Mouse (Mus musculus) lung, postnatal 10 days (tissue): Measurements from ENCODE around the gene Atp8a1.
"Not testable (repeated sequence)": the region's sequence is repeated elsewhere in the genome, so short reads cannot be mapped to it uniquely, and the experiment has no call there.

Experiments used
- DNase-seq: peaks from one replicate; pipeline ENCODE4 v3.0.0; 2021

The Atp8a1 gene

DNA sequence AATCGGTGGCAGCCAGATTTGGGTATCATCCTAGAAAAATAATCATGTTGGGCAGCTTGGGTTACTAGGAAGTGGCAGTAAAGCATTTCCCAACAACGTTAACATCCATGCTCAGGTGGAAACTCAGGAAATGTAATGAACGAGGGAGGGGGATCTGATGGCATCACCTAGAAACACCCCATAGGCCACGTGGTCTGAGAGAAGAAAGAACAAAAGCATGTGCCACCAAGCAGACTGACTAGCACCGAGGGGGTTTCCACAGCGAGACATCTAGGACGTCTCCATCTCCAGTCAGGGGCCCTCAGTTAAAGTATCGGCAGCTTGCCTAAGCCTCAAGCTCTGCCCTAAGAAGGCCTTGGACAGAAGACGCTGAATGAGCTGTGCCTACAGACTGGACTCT is 21.0 kb downstream of the Atp8a1 start:
- no peak for DNase-seq

DNA sequence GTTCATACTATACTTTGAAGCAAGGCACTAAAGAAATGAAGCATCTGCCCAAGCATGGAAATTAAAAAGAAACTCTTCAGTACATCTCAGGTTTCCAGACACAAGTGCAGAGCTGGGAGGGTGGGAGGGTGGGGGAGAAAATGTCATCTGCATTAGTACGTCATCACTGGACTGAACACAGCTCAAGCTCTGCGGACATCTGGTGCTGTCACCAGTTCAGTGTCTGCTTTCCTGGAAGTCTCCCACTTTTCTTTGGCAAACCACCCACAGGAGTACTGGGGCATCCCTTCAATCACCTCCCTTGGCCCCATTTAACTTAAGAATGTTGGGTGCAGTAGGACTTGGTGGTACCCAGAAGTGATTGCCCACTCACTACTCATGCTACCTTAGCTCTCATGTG is 22.6 kb downstream of the Atp8a1 start:
- DNase-seq: no peak

DNA sequence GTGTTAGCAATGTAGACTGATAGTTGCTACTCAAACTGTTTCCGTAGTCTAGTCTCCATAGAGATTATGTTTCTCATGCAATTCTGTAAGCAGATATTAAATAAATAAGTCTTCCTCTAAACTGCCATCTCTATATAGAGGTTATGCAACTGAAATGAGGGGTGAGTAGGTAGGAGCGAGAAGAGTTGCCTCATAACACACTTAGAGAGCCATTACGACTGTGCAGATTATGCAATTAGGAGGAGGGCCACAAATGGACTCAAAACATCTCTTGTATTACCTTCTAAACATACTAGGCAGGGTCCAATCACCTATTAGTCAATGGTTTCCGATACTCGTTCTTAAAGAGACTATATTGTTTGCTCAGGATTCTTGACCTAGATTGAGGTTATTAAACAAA is 23.5 kb downstream of the Atp8a1 start:
- peak; percentile 35 for DNase-seq

DNA sequence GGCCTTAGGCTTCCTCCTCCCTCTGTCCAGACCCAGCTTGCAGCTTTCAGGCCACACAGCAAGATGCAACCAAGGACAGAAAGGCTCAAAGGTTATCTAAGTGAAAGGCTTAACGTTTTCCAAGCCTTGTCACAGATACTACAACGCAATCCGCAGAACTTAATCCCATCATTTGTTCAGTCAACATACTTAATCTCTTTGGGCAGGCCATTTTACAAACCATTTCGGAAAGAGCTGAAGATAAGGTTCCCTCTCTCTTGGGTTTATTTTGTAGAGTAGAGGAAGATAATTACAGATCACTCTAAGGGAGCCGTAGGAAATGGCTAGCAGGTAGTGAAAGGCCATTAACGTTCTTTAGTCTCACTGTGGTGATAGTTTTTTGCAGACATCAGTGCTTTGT is 24.6 kb downstream of the Atp8a1 start:
- no peak for DNase-seq

DNA sequence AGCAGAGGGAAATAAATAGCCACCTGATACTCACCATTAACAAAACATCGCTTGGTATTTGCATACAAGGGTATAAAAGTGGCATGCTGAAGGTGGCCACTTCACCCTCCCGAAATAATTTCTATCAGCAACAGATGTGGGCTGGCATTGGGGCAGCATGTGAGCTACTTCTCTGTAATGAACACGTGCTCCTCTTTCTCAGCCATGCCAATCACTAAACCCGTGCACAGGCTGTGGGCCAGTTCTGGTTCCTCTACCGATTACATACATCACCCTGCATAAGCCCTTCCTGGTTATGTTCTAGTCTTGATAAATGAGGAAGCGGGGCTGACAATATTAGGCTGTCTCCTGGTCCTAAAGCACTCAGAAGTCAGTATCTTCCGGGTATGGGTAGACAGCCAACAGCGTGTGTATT is 25.2 kb downstream of the Atp8a1 start:
- peak; percentile 12 for DNase-seq

DNA sequence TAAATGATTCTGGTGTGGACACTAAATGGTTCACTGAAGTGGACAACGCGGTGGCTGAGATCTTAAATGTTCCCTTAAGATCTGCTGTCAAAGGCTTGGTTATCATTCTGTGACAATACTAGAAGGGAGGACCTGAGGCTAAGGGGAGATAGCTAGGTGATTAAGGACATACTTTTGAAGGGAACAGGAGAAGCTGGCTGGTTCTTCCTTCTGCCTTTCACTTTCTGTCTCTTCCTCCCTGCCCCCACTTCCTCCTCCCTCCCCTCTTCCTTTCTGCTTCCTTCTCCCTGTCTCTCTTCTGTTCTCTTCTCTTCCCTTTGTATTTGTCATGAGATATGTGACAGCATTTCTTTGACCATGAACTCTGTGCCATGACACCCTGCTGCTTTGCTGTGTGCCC is 26.0 kb downstream of the Atp8a1 start:
- DNase-seq: no peak

DNA sequence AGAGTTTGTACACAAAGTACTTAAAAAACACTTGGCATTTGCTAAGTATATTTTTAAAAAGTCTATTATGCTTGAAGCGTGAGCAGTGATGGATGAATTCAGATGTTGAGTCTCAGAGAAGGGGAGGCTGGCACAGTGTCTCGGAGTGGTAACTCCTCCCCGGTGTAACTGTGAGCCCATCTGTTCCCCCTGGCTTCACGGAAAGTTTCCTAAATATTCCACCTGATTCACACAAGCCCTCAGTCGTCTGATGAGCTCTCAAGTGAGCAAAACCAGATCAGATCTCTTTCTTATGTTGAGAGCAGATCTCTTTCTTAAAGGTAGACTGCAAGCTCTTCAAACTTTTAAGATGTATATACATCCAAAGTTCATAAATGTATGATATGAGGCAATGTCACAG is 27.8 kb downstream of the Atp8a1 start:
- no peak for DNase-seq

DNA sequence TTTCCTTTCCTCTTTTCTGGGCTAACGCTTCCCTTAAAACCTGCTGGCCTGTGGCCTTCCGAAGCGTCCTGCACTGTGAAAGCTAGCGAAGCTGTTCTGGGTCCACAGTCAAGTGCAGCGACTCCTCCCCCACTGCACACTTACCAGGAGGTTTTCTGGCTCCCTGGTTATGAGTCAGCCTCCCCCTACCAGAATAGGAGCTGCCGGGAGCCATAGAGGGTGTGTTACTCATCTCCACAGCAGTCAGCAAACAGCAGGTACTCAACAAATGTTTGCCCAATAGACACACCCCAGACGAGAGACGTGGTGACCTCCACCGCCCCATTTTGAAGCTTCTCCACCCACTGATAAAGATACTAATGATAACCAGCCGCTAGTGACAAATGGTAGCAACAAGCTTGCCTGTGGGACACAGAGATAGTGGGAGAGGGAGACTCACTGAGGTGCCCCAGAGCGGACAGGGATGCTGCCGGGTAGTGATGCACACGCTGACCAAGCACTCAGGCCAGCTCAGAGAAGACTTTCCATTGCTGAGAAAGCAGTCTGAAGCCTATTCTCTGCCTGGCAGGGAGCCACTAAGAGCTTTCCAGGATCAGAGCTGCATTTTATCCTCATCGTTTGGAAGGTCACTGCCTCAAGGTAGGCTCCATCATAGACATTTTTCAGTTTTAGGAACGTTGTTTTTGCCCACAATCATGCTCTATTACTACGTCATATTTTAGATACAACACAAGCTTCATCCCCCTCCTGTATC is 31.5 kb downstream of the Atp8a1 start:
- DNase-seq: no peak

DNA sequence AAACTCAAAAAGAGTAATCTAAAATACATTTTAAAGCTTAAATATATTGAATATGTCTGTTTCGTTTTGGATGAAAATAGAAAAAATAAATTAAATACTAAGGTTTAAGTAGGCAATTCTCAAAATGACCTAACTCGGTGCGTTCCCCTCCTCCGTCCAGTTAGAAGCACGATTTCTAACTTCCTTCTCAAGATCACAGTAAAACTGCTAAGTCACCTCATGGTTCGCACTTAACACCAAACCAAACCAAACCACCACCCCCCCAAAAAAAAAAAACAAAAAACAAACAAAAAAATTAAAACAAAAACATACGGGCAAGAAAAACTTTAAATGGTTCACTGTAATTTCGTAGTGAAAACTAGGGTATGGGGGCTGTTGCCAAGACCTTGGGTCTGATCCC is 32.2 kb downstream of the Atp8a1 start:
- not testable (repeated sequence) for DNase-seq

DNA sequence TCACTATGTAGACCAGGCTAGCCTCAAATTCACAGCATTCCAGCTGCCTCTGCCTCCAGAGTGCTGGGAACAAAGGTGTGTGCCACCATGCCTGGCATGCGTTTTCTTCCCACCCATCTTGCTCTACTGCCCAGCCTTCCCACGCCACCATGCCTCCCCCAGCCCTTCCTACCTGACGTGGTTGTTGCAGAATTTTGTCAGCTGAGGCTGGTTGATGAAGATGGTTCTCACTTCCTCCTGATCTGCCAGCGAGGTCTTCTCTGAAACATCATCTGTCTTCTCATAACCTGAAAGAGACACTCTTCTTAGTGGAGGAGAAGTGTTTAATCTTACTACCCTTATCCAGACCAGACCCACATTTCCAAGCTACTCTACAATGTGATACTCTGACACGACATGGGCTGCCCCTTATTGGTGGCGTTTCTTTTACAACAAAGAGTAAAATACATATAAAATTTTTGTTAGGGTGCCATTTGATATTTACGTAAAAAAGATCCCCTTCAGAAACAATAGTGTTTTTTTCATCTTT is 32.7 kb downstream of the Atp8a1 start:
- no peak for DNase-seq

DNA sequence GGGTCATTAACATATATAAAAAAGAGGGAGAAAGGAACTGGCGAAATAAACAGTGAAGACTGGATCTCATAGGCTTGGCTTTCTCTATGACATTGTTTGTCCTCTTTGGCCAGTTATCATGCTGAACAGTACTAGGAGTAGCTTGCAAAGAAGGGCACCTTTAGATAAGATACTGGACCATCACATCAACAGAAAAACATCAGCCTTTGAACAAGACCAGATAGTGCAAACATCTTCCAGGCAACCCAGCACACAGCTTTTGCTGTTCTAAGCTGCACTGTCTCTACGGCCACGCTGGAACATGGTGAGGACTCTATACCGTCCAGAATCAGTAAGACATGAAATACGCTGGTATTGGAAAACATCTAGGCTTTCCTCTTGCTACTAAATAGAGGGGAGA is 33.9 kb downstream of the Atp8a1 start:
- no peak for DNase-seq

DNA sequence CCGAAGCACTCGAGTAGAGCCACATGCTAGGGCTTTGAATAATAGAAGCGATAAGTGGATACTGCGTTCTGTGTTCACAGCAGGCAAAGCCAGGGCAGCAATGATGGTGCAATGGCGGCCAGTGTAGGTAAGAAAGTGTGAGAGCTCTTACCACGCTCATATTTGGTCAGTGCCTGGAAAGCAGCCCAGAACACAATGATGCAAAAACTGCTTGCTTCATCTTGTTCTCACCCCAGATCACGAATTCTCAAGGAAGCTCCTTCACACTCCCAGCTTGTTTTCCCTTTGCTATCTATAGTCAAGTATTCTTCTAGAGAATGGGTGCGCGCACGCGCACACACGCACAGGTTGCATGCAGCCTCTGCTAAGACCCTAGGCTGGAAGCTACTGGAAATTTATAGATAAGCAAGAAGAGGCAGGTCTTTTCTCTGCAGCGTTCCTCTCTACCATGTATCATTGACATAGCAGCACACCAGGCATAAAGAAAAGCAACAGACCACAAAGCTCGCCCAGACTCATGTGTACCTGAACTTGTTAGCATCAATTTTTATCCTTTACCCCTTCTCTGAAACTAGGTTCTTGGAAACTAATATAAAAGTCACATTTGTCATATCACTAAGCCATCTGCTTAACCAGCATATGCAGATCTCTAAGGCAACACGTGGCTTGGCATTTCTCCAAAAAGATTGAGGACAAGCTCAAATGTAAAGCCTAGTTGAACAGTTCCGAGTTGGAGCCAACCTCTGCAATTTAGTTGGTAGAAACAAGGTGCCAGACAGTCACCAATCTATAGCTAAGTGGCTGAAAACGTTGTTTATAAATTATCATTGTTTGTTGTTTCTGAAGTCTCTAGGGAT is 44.8 kb downstream of the Atp8a1 start:
- DNase-seq: peak; percentile 70

DNA sequence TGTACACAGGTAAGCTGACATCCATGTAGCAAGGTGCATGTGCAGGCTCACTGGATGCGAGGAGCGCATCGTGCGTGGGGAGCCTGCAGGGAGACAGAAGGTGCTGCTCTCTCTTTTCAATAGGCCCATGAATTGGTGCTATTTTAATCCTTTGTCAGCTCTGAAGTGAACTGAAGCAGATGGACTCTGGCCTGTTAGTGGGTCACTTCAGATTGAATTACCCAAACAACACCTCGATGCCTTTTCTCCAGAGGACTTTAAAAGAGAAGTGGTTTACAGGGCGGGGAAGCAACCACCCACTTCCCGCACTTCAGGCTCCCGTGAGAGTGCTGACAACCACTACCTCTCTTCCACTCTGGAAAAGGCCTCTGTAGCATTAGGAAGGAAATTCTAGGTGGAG is 46.4 kb downstream of the Atp8a1 start:
- no peak for DNase-seq

DNA sequence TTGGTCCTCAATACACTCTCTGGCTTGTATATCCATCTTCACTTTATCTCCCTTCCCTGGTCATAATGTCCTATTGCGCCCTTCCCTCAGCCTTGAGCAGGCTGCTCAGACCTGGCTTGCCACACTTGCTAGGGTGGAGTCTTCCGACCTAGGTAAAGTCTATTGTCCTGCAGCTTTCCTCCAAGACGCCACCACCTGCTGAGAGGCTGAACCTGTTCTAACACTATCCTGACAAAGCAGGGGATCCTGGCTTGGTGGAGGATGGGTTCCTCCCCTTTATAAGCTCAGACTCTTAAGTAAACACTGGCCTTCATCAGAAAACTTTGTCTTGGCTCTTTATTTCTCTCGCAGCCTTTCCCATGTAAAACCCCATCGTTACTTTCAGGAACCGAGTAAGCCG is 47.4 kb downstream of the Atp8a1 start:
- no peak for DNase-seq

DNA sequence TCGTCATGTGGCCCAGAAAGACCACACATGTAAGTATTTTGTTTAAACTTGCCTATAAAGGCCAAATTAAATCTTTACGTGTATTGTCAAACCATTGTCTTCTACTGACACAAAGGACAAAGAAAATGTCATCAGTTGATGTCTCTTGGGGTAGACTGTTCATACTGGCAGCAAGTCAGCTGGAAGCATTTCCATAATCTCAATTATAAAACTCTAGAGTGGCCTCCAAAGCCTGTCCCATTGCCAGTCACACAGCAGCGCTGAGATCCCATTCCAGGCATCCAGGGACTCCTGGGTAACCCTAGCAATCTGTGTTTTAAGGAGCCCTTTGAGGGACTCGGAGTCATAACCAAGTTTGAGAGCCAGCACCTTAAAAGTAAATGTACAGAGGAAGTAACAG is 48.9 kb downstream of the Atp8a1 start:
- DNase-seq: no peak

DNA sequence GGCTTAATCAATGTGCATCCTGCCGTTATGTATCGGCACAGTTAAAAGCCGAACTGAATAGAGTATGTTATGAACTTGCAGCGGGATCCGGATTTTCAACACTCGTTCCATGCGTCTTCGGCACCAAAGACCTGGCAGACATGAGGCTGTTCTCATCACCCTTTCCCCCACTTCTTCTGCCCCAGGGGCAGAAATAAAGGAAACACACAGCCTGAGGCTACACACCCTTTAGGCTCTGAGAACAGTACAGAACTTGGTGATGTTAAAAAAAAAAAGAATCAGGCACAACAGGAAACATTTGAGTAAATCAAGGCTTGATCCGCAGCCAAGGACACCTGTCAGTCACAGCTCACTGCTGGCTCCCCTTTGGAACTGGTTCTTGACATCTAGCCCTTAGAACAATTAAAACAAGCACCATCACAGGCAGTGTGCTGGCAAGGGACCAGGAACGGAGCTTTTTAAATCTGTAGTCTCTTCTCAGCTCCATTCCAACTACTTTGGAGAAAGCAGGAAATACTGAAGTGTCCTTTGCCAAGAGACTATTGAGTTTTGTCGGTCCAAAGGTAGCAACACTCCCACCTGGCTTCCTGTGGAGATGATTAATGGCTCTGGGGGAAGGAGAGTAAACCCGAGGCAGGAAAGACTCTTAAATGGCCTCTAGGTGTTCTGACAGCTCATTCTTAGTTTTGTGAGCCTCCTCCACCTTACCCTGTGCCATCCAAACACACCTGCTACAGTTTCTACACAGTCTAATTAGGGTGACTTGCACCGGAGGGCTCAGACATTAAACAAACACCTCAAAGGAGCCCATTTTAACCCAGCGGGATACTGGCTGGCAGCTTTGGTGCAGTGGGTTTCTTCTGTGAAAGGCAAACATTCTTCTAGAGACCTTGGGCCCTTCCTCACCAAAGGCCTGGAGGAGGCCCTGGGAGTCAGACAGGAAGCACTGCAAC is 50.0 kb downstream of the Atp8a1 start:
- DNase-seq: peak; percentile 35

DNA sequence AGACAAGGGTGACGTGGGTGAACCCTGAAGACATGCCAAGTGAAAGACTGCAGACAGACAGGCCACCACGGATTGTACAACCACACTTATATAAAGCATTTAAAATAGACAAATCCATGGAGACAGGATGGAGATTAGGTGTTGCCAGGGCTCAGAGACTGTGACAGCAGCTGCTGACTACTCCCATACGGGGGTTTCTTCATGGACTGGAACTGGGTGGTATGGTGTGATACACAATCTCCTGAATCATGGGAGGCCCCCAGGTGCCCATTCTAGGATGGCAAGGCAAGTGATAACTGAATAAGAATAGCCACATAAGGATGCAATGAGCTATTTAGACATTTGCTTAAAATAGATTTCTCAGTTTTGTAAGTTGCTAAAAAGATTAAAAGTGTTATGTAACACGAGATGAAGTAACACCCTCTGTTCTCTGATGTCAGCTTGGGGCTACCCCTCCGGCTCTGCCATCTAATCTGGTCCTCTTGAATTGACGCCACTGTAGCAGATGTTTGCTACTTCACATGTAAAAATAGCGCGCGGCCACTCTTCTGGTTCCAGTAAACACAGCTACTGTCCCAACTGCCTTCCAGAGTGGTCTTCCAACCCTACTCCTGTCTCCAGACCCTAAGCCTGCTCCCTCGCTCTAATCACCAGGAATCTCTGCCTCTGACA is 53.0 kb downstream of the Atp8a1 start:
- DNase-seq: no peak

DNA sequence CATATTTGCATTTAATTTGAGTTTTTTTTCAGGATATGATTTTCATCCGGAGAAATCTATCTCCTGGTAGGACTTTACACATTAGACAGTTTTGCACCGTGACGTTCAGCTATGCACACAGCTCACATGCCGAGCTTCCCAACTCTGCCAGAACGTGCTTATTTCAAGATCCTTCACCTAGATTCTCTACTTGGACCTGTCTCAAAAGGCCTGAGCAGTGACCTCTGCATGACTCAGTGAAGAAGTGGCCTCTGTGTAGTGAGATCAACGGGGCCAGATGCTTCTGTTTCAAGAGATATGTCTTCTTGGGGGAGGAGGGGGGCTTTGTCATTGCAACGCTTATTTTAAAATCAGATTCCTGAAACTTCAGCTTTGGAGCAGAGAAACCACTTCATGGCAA is 64.5 kb downstream of the Atp8a1 start:
- DNase-seq: no peak

DNA sequence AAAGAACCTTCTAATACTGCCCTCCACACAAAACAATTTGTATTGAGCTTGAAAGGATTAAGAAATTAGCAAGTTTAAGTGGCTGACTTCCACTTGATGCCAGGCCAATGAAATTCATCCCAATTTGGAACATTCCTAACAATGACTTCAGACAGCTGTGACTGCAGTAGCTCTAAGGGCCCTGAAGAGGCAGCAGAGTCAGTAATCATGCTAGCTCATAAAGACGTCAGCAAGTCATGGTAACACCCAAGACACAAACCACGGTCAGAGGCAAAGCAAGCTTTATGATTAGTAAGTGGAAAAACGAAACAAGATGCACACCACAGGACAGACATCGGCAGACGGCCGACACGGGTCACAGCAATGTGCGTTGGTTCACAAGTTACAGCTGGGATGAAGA is 69.2 kb downstream of the Atp8a1 start:
- DNase-seq: peak; percentile 69

DNA sequence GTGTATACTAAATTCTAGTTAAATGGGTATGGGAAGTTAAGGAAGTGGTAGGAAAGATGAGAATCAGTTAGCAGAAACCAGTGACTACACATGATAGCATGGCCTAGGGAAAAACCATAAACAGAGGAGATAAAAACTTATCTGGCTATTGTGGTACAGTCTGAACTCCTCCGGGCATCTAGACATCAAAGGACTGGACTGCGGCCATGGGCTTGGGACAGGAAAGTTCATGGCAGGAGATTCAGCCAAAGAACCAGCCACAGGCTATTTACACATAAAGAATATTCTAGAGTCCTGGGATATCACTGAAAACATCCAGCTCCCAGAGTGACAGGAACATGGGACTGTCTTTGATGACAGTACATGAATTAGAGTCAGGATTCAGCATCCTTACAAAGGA is 73.0 kb downstream of the Atp8a1 start:
- no peak for DNase-seq

DNA sequence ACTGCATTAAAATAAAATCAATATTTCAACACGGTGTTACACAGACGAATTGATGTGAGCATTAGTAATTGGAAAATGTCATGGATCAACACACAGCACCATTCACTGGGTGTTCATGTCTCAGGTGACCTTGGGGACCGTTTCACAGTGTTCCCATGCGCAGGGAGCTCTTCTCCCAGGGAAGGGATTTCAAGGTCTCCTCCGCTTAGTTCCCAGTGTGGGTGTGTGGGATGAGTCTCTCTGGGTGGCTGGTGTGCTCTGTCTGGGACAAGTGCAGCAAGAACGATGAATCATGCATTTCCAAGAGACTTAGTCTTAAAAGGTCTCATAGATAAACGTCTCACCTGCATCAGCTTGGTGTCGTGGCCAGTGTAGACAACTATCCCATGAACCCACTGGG is 78.5 kb downstream of the Atp8a1 start:
- DNase-seq: no peak

DNA sequence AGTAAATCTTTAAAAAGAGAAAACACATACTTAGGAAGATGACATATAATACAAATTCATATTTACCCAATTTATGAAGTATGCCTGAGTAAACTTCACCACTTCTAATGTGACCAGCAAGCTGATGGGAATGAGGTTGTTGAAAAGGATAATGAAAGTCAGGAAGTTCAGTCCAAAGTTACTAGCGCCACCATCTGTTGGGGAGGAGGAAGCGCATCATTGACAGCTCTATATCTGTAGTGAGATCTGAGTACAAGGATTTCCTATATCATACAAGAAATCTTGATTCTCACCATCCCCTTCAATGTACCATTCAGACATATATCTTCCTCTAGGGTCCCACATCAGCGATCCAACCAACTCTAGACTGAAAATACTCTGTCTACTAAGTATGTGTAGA is 82.4 kb downstream of the Atp8a1 start:
- no peak for DNase-seq
